Mouse (Mus musculus): Measurements from ENCODE around the gene Aldh18a1. TPM values are rescaled to one million over a fixed set of nuclear protein-coding genes. Genes with fewer than 3 reads are reported as not detected.

Gene Aldh18a1
- polyA plus RNA-seq, 1 experiment from 2014 or later, result 109 TPM

GRCm38 (mm10) chr19:40549516-40550135, 38.6 kb downstream of the Aldh18a1 start:
- Histone ChIP-seq H3K9ac (ENCODE audit: low read length) (no peak overlapping the region), H3K4me1 (ENCODE audit: control insufficient read depth, insufficient read depth, low read length) (peaks cover 3% of the 10 kb centered on the region; the same call in 1 of the 2 replicates), H3K4me3 (replicated peaks; ENCODE audit: low read length) (no peak overlapping the region), H3K36me3 (ENCODE audit: control insufficient read depth, insufficient read depth, low read length) (peaks cover 12% of the 10 kb centered on the region; the same call in 1 of the 2 replicates), H3K27ac (ENCODE audit: low read length) (peak overlapping the region; percentile 87), H3K4me2 (ENCODE audit: low read depth, low read length) (no peak overlapping the region), H3K27me3 (ENCODE audit: control insufficient read depth, insufficient read depth, low read length) (no peaks in the 10 kb centered on the region), H3K9me3 (replicated peaks; ENCODE audit: control insufficient read depth, low read length) (no peaks in the 10 kb centered on the region)
- WGBS, result 49% methylated on average over 6 of the region's 6 CpGs
- ATAC-seq (ENCODE audit: insufficient read depth, low FRiP score), result peak; percentile 53; the same call in 1 of the 2 replicates

GRCm38 (mm10) chr19:40548796-40549515, 39.3 kb downstream of the Aldh18a1 start:
- Histone ChIP-seq H3K4me3 (replicated peaks; ENCODE audit: low read length) (no peak overlapping the region), H3K27ac (ENCODE audit: low read length) (peak overlapping the region; percentile 87), H3K9ac (ENCODE audit: low read length) (no peak overlapping the region), H3K9me3 (replicated peaks; ENCODE audit: control insufficient read depth, low read length) (no peaks in the 10 kb centered on the region), H3K4me2 (ENCODE audit: low read depth, low read length) (no peak overlapping the region), H3K27me3 (ENCODE audit: control insufficient read depth, insufficient read depth, low read length) (no peaks in the 10 kb centered on the region), H3K4me1 (ENCODE audit: control insufficient read depth, insufficient read depth, low read length) (peaks cover 3% of the 10 kb centered on the region; the same call in 1 of the 2 replicates), H3K36me3 (ENCODE audit: control insufficient read depth, insufficient read depth, low read length) (peaks cover 12% of the 10 kb centered on the region; the same call in 1 of the 2 replicates)
- ATAC-seq (ENCODE audit: insufficient read depth, low FRiP score), result 0 out of 2 replicates have a peak, but pooled peaks have one; percentile 12
- WGBS, result 34% methylated on average over 5 of the region's 5 CpGs

GRCm38 (mm10) chr19:40548386-40548785, 39.9 kb downstream of the Aldh18a1 start:
- WGBS, result 85% methylated on average over 6 of the region's 6 CpGs
- H3K27ac ChIP-seq (ENCODE audit: low read length), result peak overlapping the region; percentile 87
- peaks cover 3% of the 10 kb centered on the region; the same call in 1 of the 2 replicates for H3K4me1 ChIP-seq (ENCODE audit: control insufficient read depth, insufficient read depth, low read length)
- H3K27me3 ChIP-seq (ENCODE audit: control insufficient read depth, insufficient read depth, low read length), result no peaks in the 10 kb centered on the region
- no peak overlapping the region for H3K9ac ChIP-seq (ENCODE audit: low read length)
- no peak overlapping the region for H3K4me2 ChIP-seq (ENCODE audit: low read depth, low read length)
- H3K36me3 ChIP-seq (ENCODE audit: control insufficient read depth, insufficient read depth, low read length), result peaks cover 12% of the 10 kb centered on the region; the same call in 1 of the 2 replicates
- no peaks in the 10 kb centered on the region for H3K9me3 ChIP-seq (replicated peaks; ENCODE audit: control insufficient read depth, low read length)
- no peak for ATAC-seq (ENCODE audit: insufficient read depth, low FRiP score)
- no peak overlapping the region for H3K4me3 ChIP-seq (replicated peaks; ENCODE audit: low read length)

GRCm38 (mm10) chr19:40544856-40545255, 43.4 kb downstream of the Aldh18a1 start:
- H3K4me2 ChIP-seq (ENCODE audit: low read depth, low read length), result no peak overlapping the region
- no peaks in the 10 kb centered on the region for H3K27me3 ChIP-seq (ENCODE audit: control insufficient read depth, insufficient read depth, low read length)
- ATAC-seq (ENCODE audit: insufficient read depth, low FRiP score), result no peak
- WGBS, result 5% methylated on average over 3 of the region's 3 CpGs
- peaks cover 3% of the 10 kb centered on the region; the same call in 1 of the 2 replicates for H3K4me1 ChIP-seq (ENCODE audit: control insufficient read depth, insufficient read depth, low read length)
- no peak overlapping the region for H3K9ac ChIP-seq (ENCODE audit: low read length)
- H3K4me3 ChIP-seq (replicated peaks; ENCODE audit: low read length), result no peak overlapping the region
- H3K9me3 ChIP-seq (replicated peaks; ENCODE audit: control insufficient read depth, low read length), result no peaks in the 10 kb centered on the region
- no peaks in the 10 kb centered on the region for H3K36me3 ChIP-seq (ENCODE audit: control insufficient read depth, insufficient read depth, low read length)
- no peak overlapping the region for H3K27ac ChIP-seq (ENCODE audit: low read length)

- H3K4me3 ChIP-seq (replicated peaks; ENCODE audit: low read length), result no peak overlapping the region
- no peak overlapping the region for H3K9ac ChIP-seq (ENCODE audit: low read length)
- 69% methylated on average over 7 of the region's 7 CpGs for WGBS
- no peaks in the 10 kb centered on the region for H3K27me3 ChIP-seq (ENCODE audit: control insufficient read depth, insufficient read depth, low read length)
- H3K27ac ChIP-seq (ENCODE audit: low read length), result no peak overlapping the region
- no peaks in the 10 kb centered on the region for H3K36me3 ChIP-seq (ENCODE audit: control insufficient read depth, insufficient read depth, low read length)
- H3K4me2 ChIP-seq (ENCODE audit: low read depth, low read length), result no peak overlapping the region
- no peak for ATAC-seq (ENCODE audit: insufficient read depth, low FRiP score)
- no peaks in the 10 kb centered on the region for H3K9me3 ChIP-seq (replicated peaks; ENCODE audit: control insufficient read depth, low read length)
- no peaks in the 10 kb centered on the region for H3K4me1 ChIP-seq (ENCODE audit: control insufficient read depth, insufficient read depth, low read length)
These were observed 45.5 kb downstream of the Aldh18a1 start for GRCm38 (mm10) chr19:40542776-40543175.

- no peaks in the 10 kb centered on the region for H3K36me3 ChIP-seq (ENCODE audit: control insufficient read depth, insufficient read depth, low read length)
- no peak overlapping the region for H3K9ac ChIP-seq (ENCODE audit: low read length)
- H3K27me3 ChIP-seq (ENCODE audit: control insufficient read depth, insufficient read depth, low read length), result no peaks in the 10 kb centered on the region
- no peak overlapping the region for H3K4me2 ChIP-seq (ENCODE audit: low read depth, low read length)
- H3K9me3 ChIP-seq (replicated peaks; ENCODE audit: control insufficient read depth, low read length), result no peaks in the 10 kb centered on the region
- H3K27ac ChIP-seq (ENCODE audit: low read length), result no peak overlapping the region
- 64% methylated on average over 6 of the region's 6 CpGs for WGBS
- ATAC-seq (ENCODE audit: insufficient read depth, low FRiP score), result no peak
- H3K4me1 ChIP-seq (ENCODE audit: control insufficient read depth, insufficient read depth, low read length), result no peaks in the 10 kb centered on the region
- H3K4me3 ChIP-seq (replicated peaks; ENCODE audit: low read length), result no peak overlapping the region
These were observed 51.7 kb downstream of the Aldh18a1 start for GRCm38 (mm10) chr19:40536526-40536925.

GRCm38 (mm10) chr19:40532525-40532924, 55.7 kb downstream of the Aldh18a1 start:
- no peaks in the 10 kb centered on the region for H3K4me1 ChIP-seq (ENCODE audit: control insufficient read depth, insufficient read depth, low read length)
- no peak overlapping the region for H3K9ac ChIP-seq (ENCODE audit: low read length)
- ATAC-seq (ENCODE audit: insufficient read depth, low FRiP score), result no peak
- no peaks in the 10 kb centered on the region for H3K27me3 ChIP-seq (ENCODE audit: control insufficient read depth, insufficient read depth, low read length)
- no peaks in the 10 kb centered on the region for H3K9me3 ChIP-seq (replicated peaks; ENCODE audit: control insufficient read depth, low read length)
- 72% methylated on average over 5 of the region's 5 CpGs for WGBS
- no peak overlapping the region for H3K4me2 ChIP-seq (ENCODE audit: low read depth, low read length)
- no peak overlapping the region for H3K4me3 ChIP-seq (replicated peaks; ENCODE audit: low read length)
- H3K27ac ChIP-seq (ENCODE audit: low read length), result no peak overlapping the region
- H3K36me3 ChIP-seq (ENCODE audit: control insufficient read depth, insufficient read depth, low read length), result no peaks in the 10 kb centered on the region

- Histone ChIP-seq H3K27me3 (ENCODE audit: control insufficient read depth, insufficient read depth, low read length) (no peaks in the 10 kb centered on the region), H3K4me1 (ENCODE audit: control insufficient read depth, insufficient read depth, low read length) (no peaks in the 10 kb centered on the region), H3K27ac (ENCODE audit: low read length) (no peak overlapping the region), H3K9me3 (replicated peaks; ENCODE audit: control insufficient read depth, low read length) (no peaks in the 10 kb centered on the region), H3K4me2 (ENCODE audit: low read depth, low read length) (no peak overlapping the region), H3K9ac (ENCODE audit: low read length) (no peak overlapping the region), H3K36me3 (ENCODE audit: control insufficient read depth, insufficient read depth, low read length) (no peaks in the 10 kb centered on the region), H3K4me3 (replicated peaks; ENCODE audit: low read length) (no peak overlapping the region)
- 74% methylated on average over 2 of the region's 2 CpGs for WGBS
- no peak for ATAC-seq (ENCODE audit: insufficient read depth, low FRiP score)
These were observed 57.9 kb downstream of the Aldh18a1 start for GRCm38 (mm10) chr19:40530323-40530722.

GRCm38 (mm10) chr19:40528254-40528653, 60.0 kb downstream of the Aldh18a1 start:
- Histone ChIP-seq H3K4me1 (ENCODE audit: control insufficient read depth, insufficient read depth, low read length) (no peaks in the 10 kb centered on the region), H3K27me3 (ENCODE audit: control insufficient read depth, insufficient read depth, low read length) (no peaks in the 10 kb centered on the region), H3K36me3 (ENCODE audit: control insufficient read depth, insufficient read depth, low read length) (no peaks in the 10 kb centered on the region), H3K9ac (ENCODE audit: low read length) (no peak overlapping the region), H3K9me3 (replicated peaks; ENCODE audit: control insufficient read depth, low read length) (no peaks in the 10 kb centered on the region), H3K4me2 (ENCODE audit: low read depth, low read length) (no peak overlapping the region), H3K27ac (ENCODE audit: low read length) (no peak overlapping the region), H3K4me3 (replicated peaks; ENCODE audit: low read length) (no peak overlapping the region)
- ATAC-seq (ENCODE audit: insufficient read depth, low FRiP score), result no peak
